Mouse (Mus musculus) midbrain, embryonic 12.5 days (tissue): Measurements from ENCODE around the gene Svep1. TPM values are rescaled to one million over a fixed set of nuclear protein-coding genes. Genes with fewer than 3 reads are reported as not detected.

Source experiments
- ATAC-seq: fragments of 200-750 bp; cut with Nextera tagmentation; 2 replicates; pipeline ENCODE4 v1.8.0; 2017; ENCODE audit warnings: low read depth, moderate TSS enrichment, moderate library complexity; ENCODE audit not compliant: low FRiP score
- H3K27ac ChIP-seq: fragments of 300-500 bp; sonication (generic); replicated peaks from 2 replicates; pipeline ENCODE4 v1.5.1; 2016; ENCODE audit warnings: mild to moderate bottlenecking
- H3K27me3 ChIP-seq: fragments of 300-500 bp; sonication (generic); 2 replicates; pipeline ENCODE4 v1.6.1; 2016; ENCODE audit warnings: mild to moderate bottlenecking
- H3K36me3 ChIP-seq: fragments of 300-500 bp; sonication (generic); 2 replicates; pipeline ENCODE4 v1.6.1; 2016
- H3K4me1 ChIP-seq: fragments of 300-500 bp; sonication (generic); 2 replicates; pipeline ENCODE4 v1.6.1; 2016
- H3K4me2 ChIP-seq: fragments of 300-500 bp; sonication (generic); replicated peaks from 2 replicates; pipeline ENCODE4 v1.6.1; 2016; ENCODE audit warnings: mild to moderate bottlenecking, moderate library complexity
- H3K4me3 ChIP-seq: fragments of 300-500 bp; sonication (generic); 2 replicates; pipeline ENCODE4 v1.5.1; 2016; ENCODE audit warnings: mild to moderate bottlenecking
- H3K9ac ChIP-seq: fragments of 300-500 bp; sonication (generic); replicated peaks from 2 replicates; pipeline ENCODE4 v1.6.1; 2016; ENCODE audit warnings: mild to moderate bottlenecking, moderate library complexity
- H3K9me3 ChIP-seq: fragments of 300-500 bp; sonication (generic); 2 replicates; pipeline ENCODE4 v1.6.1; 2016; ENCODE audit warnings: mild to moderate bottlenecking
- WGBS: fragments of 180-500 bp; shearing (Covaris S2); methylation state at CpG from one replicate; pipeline ENCODE4 v1.1.7; 2016; 5-methylcytosine and 5-hydroxymethylcytosine counted together
- polyA plus RNA-seq: library from polyadenylated mRNA; unstranded; fragments of >200 nt; fragmentation: Nextera tagmentation; extraction: Ambion mirVana; gene quantifications from 2 replicates; pipeline ENCODE4 v1.2.1, GENCODE M21; 2016

Gene Svep1
- polyA plus RNA-seq, 1 experiment from 2014 or later, result 4.0 TPM

GRCm38 (mm10) chr4:58127024-58127423 is 79.6 kb downstream of the Svep1 start:
- Histone ChIP-seq H3K4me2 (no peak overlapping the region), H3K9me3 (no peaks in the 10 kb centered on the region), H3K27me3 (no peaks in the 10 kb centered on the region), H3K36me3 (no peaks in the 10 kb centered on the region), H3K27ac (no peak overlapping the region), H3K4me1 (no peaks in the 10 kb centered on the region), H3K4me3 (no peak overlapping the region), H3K9ac (no peak overlapping the region)
- no peak for ATAC-seq
- WGBS, result 94% methylated on average over 5 of the region's 5 CpGs

GRCm38 (mm10) chr4:58115452-58115851 is 91.2 kb downstream of the Svep1 start:
- Histone ChIP-seq H3K36me3 (no peaks in the 10 kb centered on the region), H3K4me1 (peaks cover 4% of the 10 kb centered on the region; the same call in 1 of the 2 replicates), H3K9ac (no peak overlapping the region), H3K9me3 (no peaks in the 10 kb centered on the region), H3K4me2 (no peak overlapping the region), H3K4me3 (no peak overlapping the region), H3K27me3 (no peaks in the 10 kb centered on the region), H3K27ac (no peak overlapping the region)
- WGBS, result 54% methylated on average over 8 of the region's 8 CpGs
- no peak; the same call in 1 of the 2 replicates for ATAC-seq

- no peak overlapping the region for H3K4me2 ChIP-seq
- H3K27ac ChIP-seq, result no peak overlapping the region
- peaks cover 4% of the 10 kb centered on the region; the same call in 1 of the 2 replicates for H3K4me1 ChIP-seq
- H3K9me3 ChIP-seq, result no peaks in the 10 kb centered on the region
- WGBS, result 85% methylated on average over 10 of the region's 10 CpGs
- H3K27me3 ChIP-seq, result no peaks in the 10 kb centered on the region
- H3K4me3 ChIP-seq, result no peak overlapping the region
- no peaks in the 10 kb centered on the region for H3K36me3 ChIP-seq
- no peak for ATAC-seq
- no peak overlapping the region for H3K9ac ChIP-seq
Measured at GRCm38 (mm10) chr4:58111008-58111407, 95.7 kb downstream of the Svep1 start.

- no peaks in the 10 kb centered on the region for H3K9me3 ChIP-seq
- 93% methylated on average over 6 of the region's 6 CpGs for WGBS
Measured at GRCm38 (mm10) chr4:58109793-58110192, 96.9 kb downstream of the Svep1 start.

GRCm38 (mm10) chr4:58108364-58108763 is 98.3 kb downstream of the Svep1 start:
- H3K36me3 ChIP-seq, result no peaks in the 10 kb centered on the region
- no peaks in the 10 kb centered on the region for H3K27me3 ChIP-seq
- WGBS, result 88% methylated on average over 3 of the region's 3 CpGs
- no peak overlapping the region for H3K4me3 ChIP-seq
- H3K27ac ChIP-seq, result no peak overlapping the region
- no peak overlapping the region for H3K9ac ChIP-seq
- no peak for ATAC-seq
- H3K4me1 ChIP-seq, result no peaks in the 10 kb centered on the region
- H3K4me2 ChIP-seq, result no peak overlapping the region
- no peaks in the 10 kb centered on the region for H3K9me3 ChIP-seq

More at GRCm38 (mm10) chr4:58109793-58110192, 96.9 kb downstream of the Svep1 start:
- Histone ChIP-seq H3K4me1 (no peaks in the 10 kb centered on the region), H3K9ac (no peak overlapping the region), H3K27ac (no peak overlapping the region), H3K27me3 (no peaks in the 10 kb centered on the region), H3K4me2 (no peak overlapping the region), H3K4me3 (no peak overlapping the region), H3K36me3 (no peaks in the 10 kb centered on the region)
- no peak for ATAC-seq

- H3K9ac ChIP-seq, result no peak overlapping the region
- no peak for ATAC-seq
- WGBS, result 93% methylated on average over 9 of the region's 9 CpGs
Measured at GRCm38 (mm10) chr4:58097732-58098131, 108.9 kb downstream of the Svep1 start.

GRCm38 (mm10) chr4:58086738-58087137 is 119.9 kb downstream of the Svep1 start:
- Histone ChIP-seq H3K36me3 (no peaks in the 10 kb centered on the region), H3K4me2 (no peak overlapping the region), H3K27me3 (no peaks in the 10 kb centered on the region), H3K9me3 (no peaks in the 10 kb centered on the region), H3K4me3 (no peak overlapping the region), H3K4me1 (no peaks in the 10 kb centered on the region), H3K9ac (no peak overlapping the region), H3K27ac (no peak overlapping the region)
- WGBS, result 81% methylated on average over 1 of the region's 1 CpGs
- no peak for ATAC-seq

More at GRCm38 (mm10) chr4:58097732-58098131, 108.9 kb downstream of the Svep1 start:
- Histone ChIP-seq H3K27ac (no peak overlapping the region), H3K4me1 (no peaks in the 10 kb centered on the region), H3K36me3 (no peaks in the 10 kb centered on the region), H3K4me3 (no peak overlapping the region), H3K4me2 (no peak overlapping the region), H3K9me3 (no peaks in the 10 kb centered on the region), H3K27me3 (no peaks in the 10 kb centered on the region)

GRCm38 (mm10) chr4:58086151-58086550 is 120.5 kb downstream of the Svep1 start:
- H3K9ac ChIP-seq, result no peak overlapping the region
- no peak for ATAC-seq

GRCm38 (mm10) chr4:58085340-58085739 is 121.3 kb downstream of the Svep1 start:
- no peak overlapping the region for H3K4me3 ChIP-seq
- H3K9ac ChIP-seq, result no peak overlapping the region
- no peak overlapping the region for H3K4me2 ChIP-seq
- no peaks in the 10 kb centered on the region for H3K9me3 ChIP-seq
- 91% methylated on average over 3 of the region's 3 CpGs for WGBS
- H3K27ac ChIP-seq, result no peak overlapping the region
- H3K36me3 ChIP-seq, result no peaks in the 10 kb centered on the region
- no peak for ATAC-seq
- no peaks in the 10 kb centered on the region for H3K4me1 ChIP-seq
- no peaks in the 10 kb centered on the region for H3K27me3 ChIP-seq

More at GRCm38 (mm10) chr4:58086151-58086550, 120.5 kb downstream of the Svep1 start:
- WGBS, result 90% methylated on average over 4 of the region's 4 CpGs
- no peak overlapping the region for H3K4me3 ChIP-seq
- H3K4me2 ChIP-seq, result no peak overlapping the region
- H3K9me3 ChIP-seq, result no peaks in the 10 kb centered on the region
- H3K36me3 ChIP-seq, result no peaks in the 10 kb centered on the region
- H3K27ac ChIP-seq, result no peak overlapping the region
- no peaks in the 10 kb centered on the region for H3K27me3 ChIP-seq
- H3K4me1 ChIP-seq, result no peaks in the 10 kb centered on the region

- no peak overlapping the region for H3K9ac ChIP-seq
- H3K27me3 ChIP-seq, result no peaks in the 10 kb centered on the region
- H3K4me1 ChIP-seq, result no peaks in the 10 kb centered on the region; the same call in 1 of the 2 replicates
- no peak for ATAC-seq
- no peak overlapping the region for H3K4me3 ChIP-seq
- no peaks in the 10 kb centered on the region for H3K9me3 ChIP-seq
- H3K36me3 ChIP-seq, result no peaks in the 10 kb centered on the region
- WGBS, result 94% methylated on average over 5 of the region's 5 CpGs
- H3K27ac ChIP-seq, result no peak overlapping the region
- no peak overlapping the region for H3K4me2 ChIP-seq
Measured at GRCm38 (mm10) chr4:58084155-58084554, 122.5 kb downstream of the Svep1 start.

- Histone ChIP-seq H3K9ac (no peak overlapping the region), H3K9me3 (no peaks in the 10 kb centered on the region), H3K4me3 (no peak overlapping the region), H3K27ac (no peak overlapping the region), H3K27me3 (no peaks in the 10 kb centered on the region), H3K36me3 (no peaks in the 10 kb centered on the region), H3K4me2 (no peak overlapping the region), H3K4me1 (no peaks in the 10 kb centered on the region; the same call in 1 of the 2 replicates)
- ATAC-seq, result peak; percentile 69; the same call in 1 of the 2 replicates
- WGBS, result 8% methylated on average over 5 of the region's 5 CpGs
Measured at GRCm38 (mm10) chr4:58082588-58082987, 124.1 kb downstream of the Svep1 start.

GRCm38 (mm10) chr4:58079631-58080030 is 127.0 kb downstream of the Svep1 start:
- H3K4me3 ChIP-seq, result peak overlapping the region; percentile 26; the same call in 1 of the 2 replicates
- WGBS, result 22% methylated on average over 10 of the region's 10 CpGs
- no peak overlapping the region for H3K9ac ChIP-seq
- no peaks in the 10 kb centered on the region for H3K36me3 ChIP-seq
- no peak overlapping the region for H3K27ac ChIP-seq
- ATAC-seq, result no peak
- H3K4me2 ChIP-seq, result peak overlapping the region; percentile 38
- no peaks in the 10 kb centered on the region; the same call in 1 of the 2 replicates for H3K4me1 ChIP-seq
- H3K27me3 ChIP-seq, result no peaks in the 10 kb centered on the region
- no peaks in the 10 kb centered on the region for H3K9me3 ChIP-seq

- Histone ChIP-seq H3K27me3 (no peaks in the 10 kb centered on the region), H3K4me1 (no peaks in the 10 kb centered on the region; the same call in 1 of the 2 replicates), H3K27ac (no peak overlapping the region), H3K9me3 (no peaks in the 10 kb centered on the region), H3K9ac (no peak overlapping the region), H3K4me3 (no peak overlapping the region), H3K36me3 (no peaks in the 10 kb centered on the region), H3K4me2 (no peak overlapping the region)
- no peak for ATAC-seq
- 83% methylated on average over 6 of the region's 6 CpGs for WGBS
Measured at GRCm38 (mm10) chr4:58077950-58078349, 128.7 kb downstream of the Svep1 start.
